Mouse (Mus musculus): ENCODE results near the gene Pip4k2b.

The Pip4k2b gene

GRCm38 (mm10) chr11:97669268-97669667 lies 75.2 kb downstream of the Pip4k2b start:
- in situ Hi-C loops (cut with MboI, MseI): no loop called here

DNA sequence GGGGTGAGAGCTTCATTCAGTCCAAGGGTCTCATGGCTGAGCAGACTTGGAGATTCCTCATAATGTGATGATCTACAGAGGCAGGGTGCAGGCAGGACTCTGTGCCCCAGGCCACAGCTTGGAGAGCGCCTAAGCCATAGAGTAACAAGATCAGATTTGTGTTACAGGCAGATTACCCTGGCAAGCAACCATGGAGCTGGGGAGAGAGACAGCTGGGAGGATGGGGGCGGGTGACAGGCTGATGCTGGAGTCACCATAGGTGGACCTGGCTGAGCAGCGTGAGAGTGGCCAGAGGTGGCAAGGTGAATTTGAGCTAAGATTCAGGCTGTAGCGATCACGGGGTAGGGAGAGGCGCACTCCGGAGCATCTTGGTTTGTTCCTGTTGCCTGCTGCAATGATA lies 76.3 kb downstream of the Pip4k2b start:
- in situ Hi-C loops (cut with MboI, MseI): no loop called here

DNA sequence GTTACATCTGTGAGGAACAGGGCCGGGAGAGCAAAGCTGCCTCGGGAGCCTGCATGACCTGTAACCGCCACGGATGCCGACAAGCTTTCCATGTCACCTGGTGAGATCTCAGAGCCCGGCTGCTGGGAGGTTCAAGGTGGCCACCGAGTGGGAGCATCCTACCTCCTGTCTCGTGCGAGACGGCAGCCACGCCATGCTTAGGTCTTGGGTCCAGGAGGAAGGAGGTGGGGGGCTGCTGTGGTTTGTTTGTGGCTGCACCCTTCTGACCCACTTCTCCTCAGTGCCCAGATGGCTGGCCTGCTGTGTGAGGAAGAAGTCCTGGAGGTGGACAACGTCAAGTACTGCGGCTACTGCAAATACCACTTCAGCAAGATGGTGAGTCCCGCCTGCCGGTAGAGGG lies 77.7 kb downstream of the Pip4k2b start:
- in situ Hi-C loops (cut with MboI, MseI): no loop called here

DNA sequence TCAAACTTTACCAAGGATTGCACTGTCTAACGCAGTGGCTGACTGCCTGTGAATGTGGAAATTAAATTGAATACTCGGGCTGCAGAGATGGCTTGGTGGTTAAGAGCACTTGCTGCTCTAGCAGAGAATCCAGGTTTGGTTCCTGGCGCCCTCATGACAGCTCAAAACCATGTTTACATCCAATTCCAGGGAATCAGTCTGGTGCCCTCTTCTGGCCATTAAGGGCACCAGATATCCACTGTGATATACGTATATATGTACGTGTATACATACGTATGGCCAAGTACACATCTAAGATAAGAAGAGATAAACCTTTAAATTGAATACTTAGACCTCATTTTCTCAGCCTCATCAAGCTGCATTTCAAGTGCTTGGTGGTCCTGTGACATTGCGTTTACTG lies 78.3 kb downstream of the Pip4k2b start:
- in situ Hi-C loops (cut with MboI, MseI): no loop called here

DNA sequence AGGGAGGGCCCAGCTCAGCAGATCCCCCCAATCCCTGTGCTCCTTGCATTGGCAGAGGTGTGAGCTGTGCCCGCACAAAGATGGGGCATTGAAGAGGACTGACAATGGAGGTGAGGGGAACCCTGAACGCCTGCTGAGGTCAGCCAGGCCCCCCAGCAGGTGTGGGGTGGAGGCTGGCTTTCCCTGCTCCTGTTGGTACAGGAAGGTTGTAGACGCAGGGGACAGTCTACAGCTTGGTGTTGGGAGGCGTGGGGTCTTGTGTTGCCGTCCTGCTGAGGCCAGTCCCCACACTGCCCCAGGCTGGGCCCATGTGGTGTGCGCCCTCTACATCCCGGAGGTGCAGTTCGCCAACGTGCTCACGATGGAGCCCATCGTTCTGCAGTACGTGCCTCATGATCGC lies 79.1 kb downstream of the Pip4k2b start:
- in situ Hi-C loops (cut with MboI, MseI): no loop called here
